Mouse (Mus musculus) adrenal gland, adult (tissue): Measurements from ENCODE around the gene Adamts18.
"Not testable (repeated sequence)": the region's sequence is repeated elsewhere in the genome, so short reads cannot be mapped to it uniquely, and the experiment has no call there.

Source experiments
- DNase-seq, 2 experiments: peaks; one replicate each; pipeline ENCODE4 v3.0.0; 2022 to 2023; ENCODE audit warnings: low spot score in 1 of 2; ENCODE audit not compliant: inconsistent age in 2 of 2

The Adamts18 gene

DNA sequence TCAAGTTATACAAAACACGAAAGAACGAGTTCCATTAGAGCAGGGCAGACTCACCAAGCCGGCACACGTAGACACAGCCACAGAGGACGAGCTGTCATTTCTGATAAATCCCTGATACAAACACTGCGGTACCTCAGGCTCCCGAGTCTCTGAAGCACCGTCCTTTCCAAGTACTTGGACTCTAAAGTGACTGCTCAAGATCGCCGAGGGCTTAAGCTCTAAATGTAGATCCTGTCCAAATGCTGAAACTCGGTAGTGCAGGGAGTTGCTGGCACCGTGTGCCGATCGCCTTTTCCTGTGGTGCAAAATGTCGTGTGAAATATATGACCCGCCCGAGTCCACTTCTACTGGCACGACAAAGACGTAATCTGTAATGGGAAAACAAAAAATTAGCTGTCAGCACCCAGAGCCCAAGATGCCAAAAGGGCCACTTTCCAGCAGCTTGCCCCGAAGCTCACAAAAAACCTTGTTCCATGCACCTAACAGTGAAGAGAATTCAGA is 3.7 kb downstream of the Adamts18 start:
- DNase-seq: no peak

DNA sequence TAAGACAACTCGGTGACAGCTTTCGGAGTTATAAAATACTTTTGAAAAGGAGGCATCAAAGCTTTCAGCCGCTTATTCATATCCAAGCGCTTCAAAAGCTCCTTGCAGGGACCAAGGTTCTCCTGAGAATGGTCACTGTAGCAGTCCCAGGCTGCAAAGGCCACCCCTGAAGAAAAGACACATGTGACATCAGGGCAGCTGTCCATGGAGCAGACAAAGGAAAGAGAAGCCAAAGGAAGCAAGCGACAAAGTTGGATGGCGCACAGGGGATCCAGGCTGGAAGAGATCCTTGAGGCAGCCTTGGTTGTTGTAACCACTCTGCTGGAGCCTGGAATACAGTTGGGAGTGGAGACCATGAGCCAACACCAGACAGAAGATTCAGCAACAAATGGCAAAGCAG is 10.3 kb downstream of the Adamts18 start:
- peak in 1 of 2 experiments; percentile 52 for DNase-seq

DNA sequence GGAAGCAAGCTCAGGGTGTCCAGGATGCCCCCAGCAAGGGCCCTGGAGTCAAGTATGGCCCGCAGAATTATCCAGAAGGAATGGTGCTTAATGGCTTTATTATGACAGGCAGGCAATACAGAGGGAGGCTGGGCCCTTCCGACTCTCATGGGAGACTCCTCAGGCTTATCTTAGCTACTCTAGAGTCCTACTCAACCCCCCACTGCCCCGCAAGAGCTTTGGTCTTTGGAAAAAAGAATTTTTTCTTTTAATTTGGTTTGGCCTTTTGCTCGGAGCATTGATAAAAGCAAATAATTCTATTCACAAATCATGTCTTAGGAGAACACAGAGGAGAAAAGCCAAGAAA is 11.0 kb downstream of the Adamts18 start:
- no peak for DNase-seq

DNA sequence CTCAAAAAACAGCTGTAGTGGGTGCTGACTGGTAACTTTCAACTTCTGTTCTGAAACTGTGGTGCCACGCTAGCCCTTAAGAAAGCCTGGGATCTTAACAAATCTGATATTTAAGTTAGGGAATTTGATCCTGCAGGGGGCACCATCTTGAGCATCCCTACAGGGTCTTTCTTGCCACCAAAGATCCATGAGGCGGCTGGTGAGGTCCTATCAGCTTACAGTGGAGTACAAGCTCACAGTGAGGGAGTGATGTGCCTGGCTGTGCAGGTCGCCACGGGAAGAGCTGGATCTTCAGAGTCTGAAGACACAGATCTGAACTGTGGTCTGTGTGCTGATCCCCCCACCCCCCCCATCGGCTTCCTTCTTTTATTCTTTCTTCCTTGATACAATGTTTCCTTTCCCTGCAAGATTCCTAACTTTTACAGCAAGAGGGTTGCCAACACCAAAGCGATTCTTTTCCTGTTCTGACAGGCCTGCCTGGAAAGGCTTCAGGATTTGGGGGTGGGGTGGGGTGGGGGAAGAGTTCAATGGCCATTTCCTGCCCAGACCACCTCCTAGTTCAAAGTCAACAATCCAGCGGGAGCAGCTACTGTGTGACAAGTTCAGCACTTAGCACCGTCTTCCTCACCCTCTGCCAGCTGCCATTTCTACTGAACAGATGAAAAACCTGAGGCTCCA is 11.5 kb downstream of the Adamts18 start:
- DNase-seq: no peak

- peak in 1 of 2 experiments; percentile 26 for DNase-seq
Measured at GRCm38 (mm10) chr8:113833644-113834043, 14.9 kb downstream of the Adamts18 start.

- DNase-seq: no peak
Measured at GRCm38 (mm10) chr8:113827270-113827669, 21.3 kb downstream of the Adamts18 start.

- DNase-seq: no peak
Measured at GRCm38 (mm10) chr8:113820983-113821587, 27.5 kb downstream of the Adamts18 start.

- DNase-seq: no peak
Measured at GRCm38 (mm10) chr8:113813966-113814365, 34.6 kb downstream of the Adamts18 start.

- DNase-seq: no peak
Measured at GRCm38 (mm10) chr8:113811521-113811920, 37.0 kb downstream of the Adamts18 start.

- DNase-seq: no peak
Measured at GRCm38 (mm10) chr8:113809929-113810328, 38.6 kb downstream of the Adamts18 start.

GRCm38 (mm10) chr8:113803830-113804611 is 44.5 kb downstream of the Adamts18 start:
- no peak for DNase-seq

GRCm38 (mm10) chr8:113801551-113801950 is 47.0 kb downstream of the Adamts18 start:
- DNase-seq: no peak

GRCm38 (mm10) chr8:113800556-113800955 is 48.0 kb downstream of the Adamts18 start:
- DNase-seq: not testable (repeated sequence)

DNA sequence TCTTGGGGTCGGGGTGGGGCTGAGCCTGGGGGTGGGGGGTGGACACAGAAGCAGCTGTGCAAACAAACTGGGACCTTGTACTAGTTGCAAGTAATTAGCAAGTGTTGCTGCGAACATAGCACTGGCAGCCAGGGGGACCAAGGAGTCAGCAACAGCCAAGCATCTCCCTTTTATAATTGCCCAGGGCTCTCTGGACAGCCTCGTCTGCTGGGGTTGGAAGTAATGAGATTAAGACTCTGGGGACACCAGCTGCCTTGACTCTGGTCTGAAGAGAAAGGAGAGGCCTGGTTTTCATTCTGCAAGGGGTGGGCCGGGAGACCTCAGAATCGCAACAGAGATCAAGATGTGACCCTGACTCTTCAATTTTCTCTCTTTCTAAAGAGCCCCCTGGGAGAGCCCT is 49.0 kb downstream of the Adamts18 start:
- peak in 1 of 2 experiments; percentile 12 for DNase-seq

DNA sequence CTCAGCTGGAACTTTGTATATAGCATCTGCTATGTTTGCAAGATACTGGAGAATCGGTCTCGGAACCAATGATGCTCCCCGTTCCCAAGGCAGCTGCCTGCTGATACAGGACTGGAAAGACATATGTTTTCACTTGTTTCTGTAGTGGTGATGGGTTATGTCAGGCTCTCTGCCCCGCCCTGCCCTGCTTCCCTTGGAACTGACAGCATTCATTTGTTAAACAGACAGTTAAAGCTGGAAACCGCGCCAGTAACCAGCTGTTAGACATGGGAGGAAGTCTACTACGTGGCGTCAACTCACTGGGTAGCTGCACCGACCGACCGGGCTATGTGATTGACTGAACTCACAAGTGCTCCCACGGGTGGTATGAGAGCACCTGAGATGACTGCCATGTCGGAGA is 56.7 kb downstream of the Adamts18 start:
- no peak for DNase-seq

DNA sequence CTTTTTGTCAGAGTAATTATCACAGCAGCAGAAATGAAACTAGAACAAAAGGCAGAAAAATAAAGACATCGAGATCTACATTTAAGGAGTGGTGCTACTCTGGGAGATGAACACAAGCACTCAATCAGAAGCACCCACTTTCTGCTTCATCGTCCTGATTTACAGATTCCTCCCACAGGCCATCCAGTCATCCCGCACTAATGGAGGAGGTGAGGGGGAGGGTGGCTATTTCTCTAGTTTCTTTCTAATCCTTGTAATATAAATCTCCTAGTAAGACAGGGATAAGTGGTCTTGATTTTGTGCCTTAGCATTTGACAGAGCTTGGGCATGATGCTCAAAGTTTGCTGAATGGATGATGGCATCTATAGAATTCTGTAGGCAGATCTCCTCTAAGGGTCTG is 57.5 kb downstream of the Adamts18 start:
- no peak for DNase-seq

GRCm38 (mm10) chr8:113783711-113784110 is 64.8 kb downstream of the Adamts18 start:
- peak in 1 of 2 experiments; percentile 35 for DNase-seq

DNA sequence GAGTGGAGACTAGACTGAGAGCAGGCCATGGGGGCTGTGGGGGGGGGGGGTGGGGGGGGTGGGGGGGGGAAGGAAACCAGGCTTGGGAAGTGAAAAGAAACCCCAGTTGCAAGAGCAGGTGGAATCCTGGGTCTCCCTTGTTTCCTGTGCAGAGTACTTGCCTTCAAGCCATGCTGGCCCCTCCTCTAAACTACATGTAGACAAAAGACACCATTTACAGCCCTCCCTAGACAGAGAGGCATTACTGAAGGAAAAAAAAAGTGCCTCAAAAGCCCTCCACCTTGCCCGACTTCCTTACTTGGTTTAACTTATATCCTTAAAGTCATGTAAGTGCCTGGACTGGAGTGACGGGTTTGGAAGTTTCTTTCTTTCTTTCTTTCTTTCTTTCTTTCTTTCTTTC is 67.0 kb downstream of the Adamts18 start:
- DNase-seq: no peak

- no peak for DNase-seq
Measured at GRCm38 (mm10) chr8:113775361-113775760, 73.2 kb downstream of the Adamts18 start.

DNA sequence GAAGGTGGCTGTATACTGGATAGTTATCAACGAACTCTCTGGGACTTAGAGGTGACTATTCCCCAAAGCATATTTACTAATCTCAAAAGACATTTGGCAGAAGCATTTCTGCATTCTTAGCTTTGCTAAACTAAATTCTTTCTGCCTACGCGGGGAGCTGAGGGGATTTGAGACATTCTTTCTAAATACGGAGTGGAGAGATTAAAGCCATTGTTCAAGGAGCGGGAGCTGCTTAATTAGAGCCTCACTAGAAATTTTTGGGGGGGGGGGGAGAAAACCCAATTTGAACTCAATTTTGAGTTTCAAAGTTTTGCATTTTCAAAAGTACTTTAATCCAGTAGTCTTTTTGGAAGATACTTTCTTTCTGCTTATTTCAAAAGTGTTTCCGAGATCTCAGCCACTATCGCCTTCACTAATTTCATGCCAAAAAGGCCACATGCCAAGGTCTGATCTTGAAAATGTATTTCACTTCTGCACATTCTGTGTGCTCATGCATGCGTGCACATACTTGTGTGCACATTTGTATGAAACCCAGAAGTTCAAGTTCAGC is 79.6 kb downstream of the Adamts18 start:
- no peak for DNase-seq

- DNase-seq: no peak
Measured at GRCm38 (mm10) chr8:113765121-113765520, 83.4 kb downstream of the Adamts18 start.
